ENCODE assay signal across 8 mouse cellular contexts in the genomic region with DNA sequence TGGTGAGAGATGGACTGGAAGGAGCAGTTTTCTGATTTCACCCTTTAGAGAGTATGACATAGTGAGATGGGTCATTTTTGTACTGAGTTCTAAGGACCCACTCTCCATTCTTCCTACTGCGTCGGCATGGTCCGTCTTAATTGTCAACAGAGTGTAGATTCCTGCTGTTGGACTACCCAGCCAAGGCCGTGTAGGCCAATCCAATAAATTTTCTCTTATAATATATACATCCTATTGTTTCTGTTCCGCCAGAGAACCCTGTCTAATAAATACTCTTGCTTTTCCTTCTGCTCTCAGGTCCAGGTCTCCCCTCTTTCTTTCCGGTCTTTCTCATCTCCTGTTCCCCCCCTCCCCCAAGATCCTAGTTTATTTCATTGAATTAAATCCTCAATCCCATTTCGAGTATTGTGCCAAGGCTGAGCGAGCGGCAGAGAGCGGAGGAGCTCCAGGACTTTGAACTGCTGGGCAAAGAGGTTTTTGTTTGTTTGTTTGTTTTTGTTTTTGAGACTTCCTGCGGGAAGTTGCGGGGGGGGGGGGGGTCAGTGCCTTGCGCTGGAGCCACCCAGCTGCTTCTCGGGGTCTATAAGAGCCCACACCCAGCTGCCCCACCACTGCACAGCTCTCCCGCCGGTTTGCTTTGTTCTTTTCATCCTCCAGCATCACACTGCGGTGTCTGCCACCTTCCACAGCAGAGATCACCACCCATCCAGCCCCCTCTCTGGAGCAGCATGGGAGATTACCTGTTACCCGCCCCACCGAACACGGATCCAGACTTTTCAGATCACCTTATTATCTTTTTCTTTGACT. TPM values are rescaled to one million over a fixed set of nuclear protein-coding genes. Genes with fewer than 3 reads are reported as not detected.
DNase-seq lines count a peak whose midpoint lies in the region; ATAC-seq and TF ChIP-seq lines count a peak whose summit lies in the region.

No protein-coding gene starts in this region.

- H3K4me3 ChIP-seq in left cerebral cortex, adult 2 months, result peak overlapping the region; percentile 65
- H3K4me3 ChIP-seq in brown adipose tissue, adult 24 weeks (ENCODE audit: insufficient read depth, low read depth, low read length), result peak overlapping the region; percentile 56
- H3K4me3 ChIP-seq in forebrain, postnatal 0 days (ENCODE audit: low read depth, low read length), result peak overlapping the region; percentile 47

- peak overlapping the region; percentile 60 for H3K9ac ChIP-seq in forebrain, postnatal 0 days

- H3K27ac ChIP-seq in left cerebral cortex, adult 2 months, result peak overlapping the region; percentile 60; the same call in 1 of the 2 replicates
- no peak overlapping the region for H3K27ac ChIP-seq in brown adipose tissue, adult 24 weeks (replicated peaks; ENCODE audit: low read depth, low read length)
- peak overlapping the region; percentile 86 for H3K27ac ChIP-seq in forebrain, postnatal 0 days (ENCODE audit: low read depth, low read length)

- TF ChIP-seq CTCF in left cerebral cortex, adult 2 months (IDR thresholded peaks at IDR 0.05), result no peak
- no peak for TF ChIP-seq CTCF in forebrain, postnatal 0 days (IDR thresholded peaks at IDR 0.05; ENCODE audit: low read depth)

- no peaks in the 10 kb centered on the region; the same call in 1 of the 2 replicates for H3K27me3 ChIP-seq in forebrain, postnatal 0 days (ENCODE audit: insufficient read depth, low read length)

- no peak for DNase-seq in left cerebral cortex, adult 2 months (ENCODE audit: extremely low spot score in 1 of 2, low spot score in 2 of 2)
- no peak for DNase-seq in left cerebral cortex, postnatal 25 days (ENCODE audit: low spot score in 2 of 2)
- DNase-seq in forebrain, postnatal 0 days, result peak; percentile 61
- DNase-seq in T-cell, adult 2 months (ENCODE audit: low spot score), result no peak
- no peak for DNase-seq in frontal cortex, adult 2 months (ENCODE audit: extremely low spot score in 1 of 2, low spot score in 1 of 2)
- DNase-seq in testis, postnatal 14 days (ENCODE audit: low spot score), result no peak

- ATAC-seq in forebrain, postnatal 0 days, result peak; percentile 92
- peak; percentile 45; the same call in 1 of the 2 replicates for ATAC-seq in megakaryocyte, adult 5-6 weeks (ENCODE audit: poor library complexity, severe bottlenecking)

- no peaks in the 10 kb centered on the region for H3K4me1 ChIP-seq in brown adipose tissue, adult 24 weeks (ENCODE audit: control insufficient read depth, insufficient read depth, insufficient read length, low read length)
- peaks cover 11% of the 10 kb centered on the region for H3K4me1 ChIP-seq in forebrain, postnatal 0 days (ENCODE audit: insufficient read depth)

- under 1% methylated on average over 20 of the region's 20 CpGs for WGBS in forebrain, postnatal 0 days

- H3K36me3 ChIP-seq in forebrain, postnatal 0 days (ENCODE audit: insufficient read depth), result no peaks in the 10 kb centered on the region

- no peaks in the 10 kb centered on the region for H3K9me3 ChIP-seq in forebrain, postnatal 0 days (ENCODE audit: low read length)

- peak overlapping the region; percentile 46 for H3K4me2 ChIP-seq in forebrain, postnatal 0 days (ENCODE audit: low read depth)

- intact Hi-C loops in left cerebral cortex, adult 2 months (cut with DNase I), result loop anchor here (2.0 kb wide), 2 partner anchors 21 to 51 kb away; no protein-coding TSS in a partner anchor
- intact Hi-C loops in left cerebral cortex, postnatal 25 days (cut with DNase I), result loop anchor here (5.0 kb wide), 1 partner anchor 35 kb away; no protein-coding TSS in a partner anchor

RNA-seq across cellular contexts. Expression of a gene that starts 42.6 kb away (rescaled TPM):
- total RNA-seq in left cerebral cortex, adult 2 months (2021), result 10 to 100 TPM; 33.6 to 36.5 TPM
- total RNA-seq in left cerebral cortex, postnatal 25 days (2021), result 10 to 100 TPM; 34.3 to 41.2 TPM
- 9.1 and 14.4 TPM in 2 replicates for polyA plus RNA-seq in brown adipose tissue, adult 24 weeks (2012; ENCODE audit: insufficient read depth, insufficient read length, missing spikeins)
- 81.7 and 90.9 TPM in 2 replicates for total RNA-seq in forebrain, postnatal 0 days (2014; rRNA removed)
- 72.7 and 85.3 TPM in 2 replicates for polyA plus RNA-seq in forebrain, postnatal 0 days (2015; fragmentation: Nextera tagmentation; extraction: Ambion mirVana)
- total RNA-seq in megakaryocyte, adult 5-6 weeks (2015), result 47.7 and 50.6 TPM in 2 replicates
- total RNA-seq in megakaryocyte, adult 5-6 weeks (2017), result 79.9 and 84.0 TPM in 2 replicates
- 31.5 and 32.7 TPM in 2 replicates for polyA plus RNA-seq in frontal cortex, adult 2 months (2012; rRNA removed)
